Comparison of ENCODE assay signal across 28 mouse cellular contexts in the genomic region with DNA sequence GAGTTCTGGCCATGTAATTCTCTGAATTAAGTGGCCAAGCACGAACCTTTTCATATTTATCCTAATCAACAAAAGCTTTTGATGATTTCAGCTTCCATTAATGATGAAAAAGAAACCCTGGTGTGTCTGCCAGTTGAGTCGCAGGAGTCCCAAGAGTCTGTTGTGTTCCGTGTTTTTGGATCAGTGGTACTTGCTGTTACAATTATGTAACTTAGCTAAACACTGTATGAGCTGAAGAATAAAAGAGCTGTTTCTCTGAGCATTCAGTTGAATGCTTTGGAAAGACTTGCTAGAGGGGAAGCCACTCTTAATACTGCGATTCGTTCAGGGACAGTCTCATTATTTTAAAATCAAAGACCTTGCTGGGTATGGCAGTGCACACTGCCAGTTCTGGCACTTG.
DNase-seq lines count a peak whose midpoint lies in the region; ATAC-seq and TF ChIP-seq lines count a peak whose summit lies in the region.
"Had no signal": no experiment of that assay in that cellular context is flagged by ENCODE, and none has a peak within 500 bp of the region (broad histone marks: within the 10 kb centered on the region; RNA-seq: fewer than 3 reads in every experiment).

No protein-coding gene starts in this region.

- H3K27ac ChIP-seq in layer of hippocampus, adult 2 months = peak overlapping the region; percentile 82
- H3K27ac ChIP-seq in cortical plate, adult 2 months (ENCODE audit: insufficient read depth, low read length) = 0 out of 2 replicates have a peak overlapping the region, but pooled peaks have one; percentile 61
- H3K27ac ChIP-seq: embryonic facial prominence, embryonic 10.5 days; embryonic facial prominence, embryonic 15.5 days; forebrain, embryonic 13.5 days; gastrocnemius, adult 2 months; heart, embryonic 13.5 days; hindbrain, embryonic 10.5 days; liver, embryonic 14.5 days; neural tube, embryonic 13.5 days; stomach, embryonic 15.5 days had no signal

- no peaks in the 10 kb centered on the region; the same call in 1 of the 2 replicates for H3K4me1 ChIP-seq in cortical plate, adult 2 months (ENCODE audit: control insufficient read depth, insufficient read depth, low read length)
- H3K4me1 ChIP-seq: embryonic facial prominence, embryonic 10.5 days; embryonic facial prominence, embryonic 15.5 days; forebrain, embryonic 13.5 days; hindbrain, embryonic 10.5 days; neural tube, embryonic 13.5 days; stomach, embryonic 15.5 days had no signal

- intact Hi-C loops in heart, postnatal 14 days (cut with DNase I) = no loop called here

- no peak overlapping the region for H3K4me3 ChIP-seq in layer of hippocampus, adult 2 months
- H3K4me3 ChIP-seq in cortical plate, adult 2 months (ENCODE audit: insufficient read depth, low read length) = no peak overlapping the region
- H3K4me3 ChIP-seq: embryonic facial prominence, embryonic 10.5 days; embryonic facial prominence, embryonic 15.5 days; forebrain, embryonic 13.5 days; gastrocnemius, adult 2 months; heart, embryonic 13.5 days; hindbrain, embryonic 10.5 days; neural tube, embryonic 13.5 days; stomach, embryonic 15.5 days had no signal

- DNase-seq in heart, adult 11 months = peak; percentile 86
- no peak for DNase-seq in heart, postnatal 14 days
- DNase-seq in layer of hippocampus, adult 2 months (ENCODE audit: low spot score in 2 of 2) = peak; percentile 24 to 46
- no peak for DNase-seq in layer of hippocampus, postnatal 25 days (ENCODE audit: extremely low spot score in 1 of 2, low spot score in 1 of 2)
- DNase-seq in Muller cell, postnatal 12 days (ENCODE audit: inconsistent ontology term) = peak; percentile 19
- no peak for DNase-seq in urinary bladder, postnatal 14 days (ENCODE audit: low spot score)
- DNase-seq: adrenal gland, postnatal 14 days; cerebellum, adult 18-20 months; cerebellum, postnatal 10 days; gastrocnemius, adult 2 months; heart, postnatal 10 days; kidney, postnatal 14 days; liver; lung, adult 2 months; lung, postnatal 14 days; right cerebral cortex, postnatal 14 days; thymus, postnatal 25 days had no signal

- no peak for TF ChIP-seq CTCF in layer of hippocampus, adult 2 months (conservative IDR thresholded peaks at IDR 0.05)
- no peak for TF ChIP-seq CTCF in cortical plate, adult 2 months (IDR thresholded peaks at IDR 0.05; ENCODE audit: extremely low read depth, insufficient read depth, low read length)

- no peak for ATAC-seq in megakaryocyte-erythroid progenitor cell, adult 5-6 weeks (replicated peaks; ENCODE audit: low FRiP score, low TSS enrichment, poor library complexity, severe bottlenecking)
- ATAC-seq: forebrain, embryonic 13.5 days; intestine, postnatal 0 days had no signal

- TF ChIP-seq POLR2A in cortical plate, adult 2 months (IDR thresholded peaks at IDR 0.05; ENCODE audit: extremely low read depth, insufficient read depth, low read length) = no peak

Comparison
In these comparisons a context has a peak if more than half of its experiments do, and no peak if none do; other contexts are left out.
1. DNase-seq: peak in heart, adult 11 months (single experiment), layer of hippocampus, adult 2 months (2 of 2) and Muller cell, postnatal 12 days (single experiment); none in heart, postnatal 14 days (0 of 2), layer of hippocampus, postnatal 25 days (0 of 2) and urinary bladder, postnatal 14 days (single experiment).